Mouse (Mus musculus) NIH3T3 (cell line): Measurements from ENCODE around the gene Zmynd19.
"Not testable (repeated sequence)": the region's sequence is repeated elsewhere in the genome, so short reads cannot be mapped to it uniquely, and the experiment has no call there.

Experiments used
- DNase-seq: peaks from one replicate; pipeline ENCODE4 v3.0.0-alpha.2; 2012; ENCODE audit warnings: low read depth

The Zmynd19 gene

DNA sequence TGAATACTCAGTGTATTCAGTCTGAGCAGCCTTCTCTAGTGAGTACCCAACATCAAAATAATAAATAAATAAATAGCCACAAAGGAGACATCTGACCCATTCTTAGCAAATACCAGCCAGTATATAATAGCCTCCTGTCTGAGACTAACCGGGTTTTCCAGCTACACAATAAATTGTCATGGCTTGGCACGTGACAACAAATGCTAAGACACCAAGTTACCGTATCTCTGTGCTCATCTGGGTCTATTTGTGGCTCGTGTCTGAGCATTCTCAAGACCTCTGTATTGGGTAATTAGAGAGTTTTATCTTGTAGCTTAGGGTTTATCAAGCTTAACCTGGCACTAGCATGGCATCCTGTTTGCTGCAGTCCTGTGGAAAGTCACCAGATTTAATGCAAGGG lies 7.5 kb upstream of the Zmynd19 start:
- no peak for DNase-seq

DNA sequence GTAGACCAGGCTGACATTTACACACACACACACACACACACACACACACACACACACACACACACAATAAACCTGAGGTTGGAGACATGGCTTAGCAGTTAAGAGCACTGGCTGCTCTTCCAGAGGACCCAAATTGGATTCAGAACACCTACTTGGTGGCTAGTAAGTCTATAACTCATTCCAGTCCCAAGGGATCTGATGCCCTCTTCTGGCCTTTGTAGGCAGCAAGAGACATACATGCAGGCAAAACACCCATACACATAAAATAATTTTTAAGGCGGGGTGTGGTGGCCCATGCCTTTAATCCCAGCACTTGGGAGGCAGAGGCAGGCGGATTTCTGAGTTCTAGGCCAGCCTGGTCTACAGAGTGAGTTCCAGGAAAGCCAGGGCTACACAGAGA lies 5.3 kb upstream of the Zmynd19 start:
- DNase-seq, result peak; percentile 22

GRCm38 (mm10) chr2:24950189-24950535 lies 570 bp downstream of the Zmynd19 start:
- DNase-seq, result peak; percentile 31

- no peak for DNase-seq
Measured at GRCm38 (mm10) chr2:24952537-24953055, 3.0 kb downstream of the Zmynd19 start.

- DNase-seq, result peak; percentile 60
Measured at GRCm38 (mm10) chr2:24960910-24961309, 11.3 kb downstream of the Zmynd19 start.

GRCm38 (mm10) chr2:24962304-24963000 lies 12.9 kb downstream of the Zmynd19 start, which contains the start of gene Dph7:
Gene Dph7 (plus strand): TSS chr2:24962400.
- peak; percentile 76 for DNase-seq

DNA sequence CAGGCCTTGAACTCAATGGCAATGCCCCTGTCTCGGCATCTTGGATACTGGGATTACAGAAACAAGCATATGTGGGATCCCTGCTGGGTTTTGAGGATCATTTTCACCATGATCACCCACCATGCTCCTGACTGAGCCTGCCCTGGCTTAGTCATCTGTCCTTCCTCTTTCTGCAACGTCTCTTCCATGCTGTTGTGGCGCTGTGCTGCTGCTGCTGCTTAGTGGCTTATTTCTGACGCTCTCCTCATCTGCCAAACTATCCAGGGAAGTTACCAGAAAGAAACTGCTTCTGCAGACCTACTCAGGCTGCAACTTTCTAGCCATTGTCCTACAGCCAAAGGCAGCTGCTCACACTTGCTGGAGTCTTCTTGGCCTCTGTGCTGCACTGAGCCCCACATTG lies 20.8 kb downstream of the Zmynd19 start:
- DNase-seq, result no peak

- not testable (repeated sequence) for DNase-seq
Measured at GRCm38 (mm10) chr2:24974452-24974851, 24.9 kb downstream of the Zmynd19 start.

DNA sequence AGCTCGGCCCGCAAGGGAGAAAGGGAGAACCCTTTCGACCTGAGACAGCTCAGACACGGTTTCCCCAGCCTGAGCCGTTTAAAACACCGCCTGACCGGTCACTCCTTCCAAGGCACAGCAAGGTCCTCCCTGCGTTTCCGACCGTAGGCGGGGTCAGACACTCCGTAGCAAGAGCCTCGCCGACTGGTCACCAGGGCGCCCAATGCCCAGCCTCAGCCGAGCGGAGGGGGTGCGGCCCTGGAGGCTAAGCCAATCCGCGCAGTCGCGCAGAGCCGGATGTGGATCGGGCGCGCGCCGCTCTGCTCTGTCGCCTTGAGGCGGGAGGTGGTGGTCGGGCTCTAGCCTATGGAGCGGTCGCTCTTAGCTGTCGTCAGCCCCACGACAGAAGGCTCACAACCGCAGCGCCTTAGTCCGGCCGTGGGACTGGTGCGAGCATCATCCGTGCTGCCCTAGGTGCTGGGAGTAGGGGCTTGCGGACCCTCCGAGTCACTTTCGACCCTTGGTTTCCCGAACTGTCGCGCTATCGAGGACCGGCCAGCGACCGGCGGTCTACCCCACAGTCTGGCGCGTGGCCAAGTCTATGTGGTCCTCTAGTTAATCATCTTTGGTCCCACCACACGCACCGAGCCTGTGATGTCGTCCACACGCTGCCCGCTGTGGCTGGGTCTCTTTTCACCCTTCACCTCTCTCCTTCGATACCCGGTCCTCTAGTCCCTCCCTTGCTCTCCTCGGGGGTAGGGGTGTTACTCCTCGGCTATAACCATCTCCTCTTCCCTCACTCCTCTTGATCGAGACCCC lies 25.5 kb downstream of the Zmynd19 start, which contains the start of gene Mrpl41:
Gene Mrpl41 (minus strand): TSS at position 193 of the 798 bp plus-strand sequence.
- peak; percentile 96 for DNase-seq

DNA sequence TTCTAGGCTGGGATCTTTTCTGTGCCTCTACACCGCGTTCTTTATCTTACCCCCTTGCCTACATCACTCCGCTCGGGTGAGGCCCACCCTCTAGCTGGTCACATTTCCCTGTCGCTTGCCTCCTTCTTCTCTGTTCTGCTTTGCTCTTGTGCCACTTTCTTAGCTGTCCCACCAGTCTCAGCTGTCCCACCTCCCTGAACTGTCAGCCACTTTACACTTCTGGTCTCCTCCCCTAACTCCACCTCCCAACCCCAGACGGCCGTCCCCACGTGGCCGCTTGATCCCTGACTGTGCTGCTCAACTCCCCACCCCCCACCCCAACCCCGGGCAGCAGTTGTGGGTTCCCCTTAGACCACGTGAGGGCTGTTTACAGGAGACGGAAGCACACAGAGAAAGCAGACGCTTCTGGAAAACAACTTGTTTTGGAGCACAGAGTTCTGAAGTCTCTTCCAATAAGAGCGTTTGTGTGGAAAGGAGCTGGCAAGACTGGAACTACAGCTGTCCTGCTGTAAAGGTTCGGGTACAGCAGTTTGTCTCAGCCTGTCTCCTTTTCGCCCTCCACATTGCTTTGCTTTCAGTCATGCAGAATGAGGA lies 26.2 kb downstream of the Zmynd19 start, which contains the start of gene Pnpla7:
Gene Pnpla7 (plus strand): TSS at position 330 of the 594 bp plus-strand sequence.
- peak; percentile 83 for DNase-seq

- no peak for DNase-seq
Measured at GRCm38 (mm10) chr2:24976960-24977359, 27.4 kb downstream of the Zmynd19 start.

DNA sequence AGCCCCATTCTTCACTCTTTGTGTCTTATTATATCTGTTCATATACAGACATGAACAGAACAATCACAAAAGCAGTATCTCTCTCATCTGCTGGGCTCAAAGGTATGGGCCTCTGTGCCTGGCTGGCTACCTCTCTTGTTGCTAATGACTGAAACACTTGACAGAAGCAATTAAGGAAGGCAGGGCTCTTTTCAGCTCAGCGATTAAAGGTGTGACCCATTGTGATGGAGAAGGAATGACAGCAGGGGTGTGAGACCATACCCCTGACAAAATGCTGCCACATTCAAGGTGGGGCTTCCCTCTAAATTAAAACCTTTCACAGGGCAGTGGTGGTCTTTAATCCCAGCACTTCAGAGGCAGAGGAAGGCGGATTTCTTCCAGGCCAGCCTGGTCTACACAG lies 38.2 kb downstream of the Zmynd19 start:
- DNase-seq, result no peak

DNA sequence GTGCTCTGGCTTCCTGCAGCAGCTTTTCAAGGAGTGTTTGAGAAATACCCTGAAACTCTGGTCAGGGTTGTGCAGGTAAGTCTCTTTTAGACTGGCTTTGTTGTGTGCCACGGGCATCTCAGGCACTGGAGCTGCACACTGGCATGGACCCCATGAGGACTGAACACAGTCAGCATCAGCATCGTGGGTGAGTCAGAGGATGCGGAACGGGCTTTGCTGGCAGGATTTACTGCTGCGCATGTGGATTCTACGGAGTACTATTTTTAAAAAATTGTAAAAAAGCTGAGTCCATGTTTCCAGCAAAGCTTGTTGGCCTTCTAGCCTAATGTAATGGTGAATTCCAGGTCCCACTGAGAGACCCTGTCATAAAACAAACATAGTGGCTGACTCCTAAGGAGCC lies 45.7 kb downstream of the Zmynd19 start:
- DNase-seq, result no peak

DNA sequence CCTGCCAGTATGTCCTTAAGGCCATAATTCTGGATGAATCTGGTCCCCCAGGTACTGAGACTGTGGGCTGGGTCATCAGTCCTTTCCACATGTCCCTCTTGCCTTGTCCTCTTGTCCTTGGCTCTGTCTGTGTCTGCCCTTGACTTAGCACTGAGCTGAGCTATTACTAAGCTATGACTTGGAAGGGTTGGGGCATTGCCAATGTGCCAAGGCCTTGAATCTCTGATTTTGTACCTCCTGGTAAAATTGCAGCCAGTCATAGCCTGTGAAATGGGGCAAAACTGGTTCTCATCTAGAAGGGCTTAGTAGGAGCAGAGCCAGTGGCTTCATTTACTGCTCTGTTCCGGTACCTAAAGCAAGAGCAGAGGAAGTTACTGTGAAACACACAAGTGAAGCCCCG lies 46.9 kb downstream of the Zmynd19 start:
- no peak for DNase-seq

GRCm38 (mm10) chr2:25000544-25001235 lies 51.1 kb downstream of the Zmynd19 start:
- DNase-seq, result peak; percentile 55

DNA sequence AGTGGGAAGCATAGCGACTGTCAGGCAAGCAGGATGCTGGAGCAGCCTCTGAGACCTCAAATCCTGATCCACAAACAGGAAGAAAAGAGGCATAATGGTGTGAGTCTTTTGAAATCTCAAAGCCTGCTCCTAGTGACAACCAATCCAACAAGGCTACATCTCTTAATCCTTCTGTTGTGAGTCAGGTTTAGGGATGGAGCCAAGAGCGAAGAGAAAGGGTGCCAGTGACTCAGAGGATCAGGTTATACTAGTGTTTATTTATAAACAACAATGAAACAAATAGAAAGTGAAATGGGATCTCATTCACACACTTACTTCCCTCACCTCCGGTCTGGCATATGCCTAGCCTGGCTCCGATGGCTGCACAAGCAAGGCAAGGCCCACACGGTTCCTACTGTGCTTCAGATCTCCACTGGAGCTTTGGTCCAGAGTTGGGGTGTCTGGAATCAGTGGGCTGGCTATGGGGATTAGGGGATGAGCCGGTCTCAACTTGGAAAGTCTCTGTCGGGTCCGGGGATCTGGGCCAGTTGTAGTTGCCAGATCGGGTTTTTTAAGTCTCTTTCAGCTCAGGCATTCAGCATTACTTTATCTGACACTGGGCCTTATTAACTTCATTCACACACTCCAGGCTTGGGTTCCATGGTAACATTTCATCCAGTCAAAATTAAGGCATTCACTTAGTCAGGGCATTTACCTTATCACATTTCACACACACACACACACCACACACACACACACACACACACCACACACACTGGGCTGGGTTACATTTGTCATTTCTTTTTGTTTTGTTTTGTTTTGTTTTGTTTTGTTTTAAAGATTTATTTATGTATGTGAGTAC lies 54.6 kb downstream of the Zmynd19 start:
- peak; percentile 61 for DNase-seq

GRCm38 (mm10) chr2:25006767-25007166 lies 57.2 kb downstream of the Zmynd19 start:
- no peak for DNase-seq

GRCm38 (mm10) chr2:25008250-25008649 lies 58.7 kb downstream of the Zmynd19 start:
- DNase-seq, result peak; percentile 26
